Mouse (Mus musculus) midbrain, embryonic 15.5 days (tissue): ENCODE measurements at regions not wholly inside any gene's neighbourhood (a gene's known extent, or its start where the extent isn't known, plus 50 kb on each side); places are given as distances from the start of the nearest gene placed in this dataset.

Experiments
- ATAC-seq: fragments of 200-750 bp; cut with Nextera tagmentation; replicated peaks from 2 replicates; pipeline ENCODE4 v1.8.0; 2017; ENCODE audit warnings: moderate TSS enrichment
- H3K27ac ChIP-seq: fragments of 300-500 bp; sonication (generic); 2 replicates; pipeline ENCODE4 v1.5.1; 2015; ENCODE audit warnings: mild to moderate bottlenecking, inconsistent platforms
- H3K27me3 ChIP-seq: fragments of 300-500 bp; sonication (generic); replicated peaks from 2 replicates; pipeline ENCODE4 v1.6.1; 2015; ENCODE audit warnings: inconsistent platforms
- H3K36me3 ChIP-seq: fragments of 300-500 bp; sonication (generic); replicated peaks from 2 replicates; pipeline ENCODE4 v1.6.1; 2015; ENCODE audit warnings: inconsistent platforms
- H3K4me1 ChIP-seq: fragments of 300-500 bp; sonication (generic); 2 replicates; pipeline ENCODE4 v1.6.1; 2015; ENCODE audit warnings: inconsistent platforms
- H3K4me2 ChIP-seq: fragments of 300-500 bp; sonication (generic); 2 replicates; pipeline ENCODE4 v1.6.1; 2015; ENCODE audit warnings: inconsistent platforms, mild to moderate bottlenecking, moderate library complexity
- H3K4me3 ChIP-seq: fragments of 300-500 bp; sonication (generic); 2 replicates; pipeline ENCODE4 v1.5.1; 2015; ENCODE audit warnings: mild to moderate bottlenecking, inconsistent platforms
- H3K9ac ChIP-seq: fragments of 300-500 bp; sonication (generic); 2 replicates; pipeline ENCODE4 v1.6.1; 2015; ENCODE audit warnings: mild to moderate bottlenecking, inconsistent platforms
- H3K9me3 ChIP-seq: fragments of 300-500 bp; sonication (generic); 2 replicates; pipeline ENCODE4 v1.6.1; 2016; ENCODE audit warnings: inconsistent platforms
- WGBS: fragments of 180-500 bp; shearing (Covaris S2); methylation state at CpG from one replicate; pipeline ENCODE4 v1.1.7; 2015; ENCODE audit warnings: mixed read lengths; 5-methylcytosine and 5-hydroxymethylcytosine counted together

GRCm38 (mm10) chr7:113140011-113140438, 67.2 kb upstream of the Arntl start:
- no peak overlapping the region for H3K9ac ChIP-seq
- H3K27me3 ChIP-seq, result no peaks in the 10 kb centered on the region
- ATAC-seq, result no peak
- peaks cover 12% of the 10 kb centered on the region for H3K4me1 ChIP-seq
- no peak overlapping the region for H3K4me3 ChIP-seq
- no peak overlapping the region for H3K4me2 ChIP-seq
- H3K36me3 ChIP-seq, result no peaks in the 10 kb centered on the region
- no peak overlapping the region for H3K27ac ChIP-seq
- no peaks in the 10 kb centered on the region for H3K9me3 ChIP-seq
- 91% methylated on average over 10 of the region's 10 CpGs for WGBS

- Histone ChIP-seq H3K4me3 (no peak overlapping the region), H3K9ac (no peak overlapping the region), H3K4me2 (no peak overlapping the region), H3K9me3 (no peaks in the 10 kb centered on the region), H3K4me1 (peaks cover 12% of the 10 kb centered on the region), H3K36me3 (no peaks in the 10 kb centered on the region), H3K27me3 (no peaks in the 10 kb centered on the region), H3K27ac (no peak overlapping the region)
- WGBS, result 20% methylated on average over 10 of the region's 10 CpGs
- peak; percentile 76 for ATAC-seq
Observed at GRCm38 (mm10) chr7:113141846-113142683, 65.2 kb upstream of the Arntl start.

GRCm38 (mm10) chr7:113143552-113143951, 63.7 kb upstream of the Arntl start:
- H3K27me3 ChIP-seq, result no peaks in the 10 kb centered on the region
- ATAC-seq, result peak; percentile 38; the same call in 1 of the 2 replicates
- 11% methylated on average over 7 of the region's 7 CpGs for WGBS
- no peaks in the 10 kb centered on the region for H3K9me3 ChIP-seq
- no peak overlapping the region for H3K9ac ChIP-seq
- no peak overlapping the region for H3K4me2 ChIP-seq
- peaks cover 20% of the 10 kb centered on the region for H3K4me1 ChIP-seq
- H3K27ac ChIP-seq, result no peak overlapping the region
- no peak overlapping the region for H3K4me3 ChIP-seq
- H3K36me3 ChIP-seq, result no peaks in the 10 kb centered on the region

DNA sequence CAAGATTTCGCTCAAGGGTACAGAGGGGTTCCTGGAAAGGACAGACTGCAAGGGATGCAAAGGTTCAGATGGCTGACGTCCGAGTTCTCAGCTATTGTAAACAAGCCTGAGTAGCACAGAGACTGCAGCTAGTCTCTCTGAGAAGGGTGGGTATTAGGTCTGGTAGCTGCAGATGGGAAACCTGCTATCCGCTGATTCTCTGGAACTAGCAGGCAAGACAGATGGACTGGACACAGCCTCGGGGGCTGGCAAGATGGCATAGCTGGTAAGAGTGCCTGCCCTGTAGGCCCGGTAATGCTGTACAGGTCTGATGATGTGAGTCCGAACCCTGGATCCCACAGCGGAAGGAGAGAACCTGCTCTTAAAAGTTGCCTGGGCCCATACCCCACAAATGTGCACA, 62.2 kb upstream of the Arntl start:
- no peak overlapping the region for H3K4me3 ChIP-seq
- no peak overlapping the region for H3K9ac ChIP-seq
- H3K27ac ChIP-seq, result no peak overlapping the region
- WGBS, result 86% methylated on average over 8 of the region's 8 CpGs
- ATAC-seq, result no peak
- H3K36me3 ChIP-seq, result no peaks in the 10 kb centered on the region
- no peaks in the 10 kb centered on the region for H3K9me3 ChIP-seq
- no peaks in the 10 kb centered on the region for H3K27me3 ChIP-seq
- H3K4me1 ChIP-seq, result peaks cover 20% of the 10 kb centered on the region
- no peak overlapping the region for H3K4me2 ChIP-seq

DNA sequence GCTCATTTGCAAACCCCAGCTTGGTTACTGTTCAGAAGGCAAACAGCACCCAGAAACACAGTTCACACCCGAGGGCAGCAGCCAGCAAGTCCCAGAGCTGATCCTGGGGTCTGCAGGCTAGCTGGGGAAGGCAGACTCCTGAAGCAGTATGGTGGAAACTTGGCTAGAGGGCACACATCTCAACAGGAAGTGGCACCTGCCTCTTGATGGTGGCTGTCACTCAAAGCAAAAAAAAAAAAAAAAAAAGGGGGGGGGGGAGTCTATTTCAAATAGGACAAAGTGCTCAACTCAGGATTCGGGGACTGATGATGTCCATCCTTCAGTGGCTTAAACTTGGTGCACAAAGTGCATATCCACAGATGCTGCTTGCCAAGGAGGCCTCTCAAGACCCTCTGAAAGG, 61.2 kb upstream of the Arntl start:
- no peak overlapping the region for H3K9ac ChIP-seq
- no peaks in the 10 kb centered on the region for H3K9me3 ChIP-seq
- no peak overlapping the region for H3K4me3 ChIP-seq
- no peak overlapping the region for H3K27ac ChIP-seq
- no peak for ATAC-seq
- H3K4me1 ChIP-seq, result peaks cover 26% of the 10 kb centered on the region
- 76% methylated on average over 2 of the region's 2 CpGs for WGBS
- no peaks in the 10 kb centered on the region for H3K36me3 ChIP-seq
- no peaks in the 10 kb centered on the region for H3K27me3 ChIP-seq
- H3K4me2 ChIP-seq, result no peak overlapping the region

GRCm38 (mm10) chr7:113146526-113146925, 60.7 kb upstream of the Arntl start:
- ATAC-seq, result no peak
- no peaks in the 10 kb centered on the region for H3K36me3 ChIP-seq
- H3K9ac ChIP-seq, result no peak overlapping the region
- WGBS, result 90% methylated on average over 9 of the region's 9 CpGs
- H3K9me3 ChIP-seq, result no peaks in the 10 kb centered on the region
- no peak overlapping the region for H3K4me2 ChIP-seq
- peaks cover 26% of the 10 kb centered on the region for H3K4me1 ChIP-seq
- H3K4me3 ChIP-seq, result no peak overlapping the region
- H3K27ac ChIP-seq, result no peak overlapping the region
- no peaks in the 10 kb centered on the region for H3K27me3 ChIP-seq

GRCm38 (mm10) chr7:113147391-113148332, 59.6 kb upstream of the Arntl start:
- ATAC-seq, result peak; percentile 47; the same call in 1 of the 2 replicates
- H3K4me2 ChIP-seq, result no peak overlapping the region
- H3K9ac ChIP-seq, result no peak overlapping the region
- no peaks in the 10 kb centered on the region for H3K9me3 ChIP-seq
- H3K4me3 ChIP-seq, result no peak overlapping the region
- H3K27ac ChIP-seq, result no peak overlapping the region
- 7% methylated on average over 16 of the region's 16 CpGs for WGBS
- no peaks in the 10 kb centered on the region for H3K36me3 ChIP-seq
- H3K4me1 ChIP-seq, result peaks cover 15% of the 10 kb centered on the region
- H3K27me3 ChIP-seq, result no peaks in the 10 kb centered on the region

- Histone ChIP-seq H3K36me3 (no peaks in the 10 kb centered on the region), H3K9me3 (no peaks in the 10 kb centered on the region), H3K4me3 (no peak overlapping the region), H3K27ac (no peak overlapping the region), H3K4me1 (peaks cover 15% of the 10 kb centered on the region), H3K9ac (no peak overlapping the region), H3K4me2 (no peak overlapping the region), H3K27me3 (no peaks in the 10 kb centered on the region)
- ATAC-seq, result no peak
- WGBS, result 91% methylated on average over 6 of the region's 6 CpGs
Observed at GRCm38 (mm10) chr7:113148700-113149099, 58.6 kb upstream of the Arntl start.

GRCm38 (mm10) chr7:113149966-113150470, 57.2 kb upstream of the Arntl start:
- Histone ChIP-seq H3K27me3 (no peaks in the 10 kb centered on the region), H3K9me3 (no peaks in the 10 kb centered on the region), H3K4me2 (no peak overlapping the region), H3K9ac (no peak overlapping the region), H3K4me1 (peaks cover 15% of the 10 kb centered on the region), H3K36me3 (no peaks in the 10 kb centered on the region), H3K4me3 (no peak overlapping the region), H3K27ac (no peak overlapping the region)
- ATAC-seq, result no peak
- WGBS, result 83% methylated on average over 4 of the region's 4 CpGs

- no peaks in the 10 kb centered on the region for H3K36me3 ChIP-seq
- H3K4me3 ChIP-seq, result no peak overlapping the region
Observed at GRCm38 (mm10) chr7:113150789-113151188, 56.5 kb upstream of the Arntl start.

GRCm38 (mm10) chr7:113151499-113151898, 55.8 kb upstream of the Arntl start:
- H3K4me1 ChIP-seq, result peaks cover 16% of the 10 kb centered on the region
- H3K4me2 ChIP-seq, result no peak overlapping the region
- H3K4me3 ChIP-seq, result no peak overlapping the region
- H3K9me3 ChIP-seq, result no peaks in the 10 kb centered on the region
- H3K9ac ChIP-seq, result no peak overlapping the region
- WGBS, result 70% methylated on average over 6 of the region's 6 CpGs
- ATAC-seq, result no peak
- no peak overlapping the region for H3K27ac ChIP-seq
- no peaks in the 10 kb centered on the region for H3K36me3 ChIP-seq
- no peaks in the 10 kb centered on the region for H3K27me3 ChIP-seq

More at GRCm38 (mm10) chr7:113150789-113151188, 56.5 kb upstream of the Arntl start:
- H3K9ac ChIP-seq, result no peak overlapping the region
- H3K9me3 ChIP-seq, result no peaks in the 10 kb centered on the region
- H3K27me3 ChIP-seq, result no peaks in the 10 kb centered on the region
- H3K4me1 ChIP-seq, result peaks cover 15% of the 10 kb centered on the region
- H3K4me2 ChIP-seq, result no peak overlapping the region
- no peak for ATAC-seq
- WGBS, result 48% methylated on average over 6 of the region's 6 CpGs
- H3K27ac ChIP-seq, result no peak overlapping the region

GRCm38 (mm10) chr7:113153386-113153785, 53.9 kb upstream of the Arntl start:
- H3K27me3 ChIP-seq, result no peaks in the 10 kb centered on the region
- H3K36me3 ChIP-seq, result no peaks in the 10 kb centered on the region
- no peaks in the 10 kb centered on the region for H3K9me3 ChIP-seq
- H3K4me3 ChIP-seq, result no peak overlapping the region
- peaks cover 10% of the 10 kb centered on the region; the same call in 1 of the 2 replicates for H3K4me1 ChIP-seq
- 75% methylated on average over 2 of the region's 2 CpGs for WGBS
- ATAC-seq, result no peak
- H3K9ac ChIP-seq, result no peak overlapping the region
- no peak overlapping the region for H3K27ac ChIP-seq
- H3K4me2 ChIP-seq, result no peak overlapping the region
